Mouse (Mus musculus) left cerebral cortex, adult 2 months (tissue): ENCODE measurements at regions not wholly inside any gene's neighbourhood (a gene's known extent, or its start where the extent isn't known, plus 50 kb on each side); places are given as distances from the start of the nearest gene placed in this dataset.

Source experiments
- DNase-seq, 2 experiments: peaks; one replicate each; pipeline ENCODE4 v3.0.0; 2021 to 2022; ENCODE audit warnings: low spot score in 2 of 2, mixed read lengths in 1 of 2; ENCODE audit errors: extremely low spot score in 1 of 2
- H3K27ac ChIP-seq: fragments of 200-600 bp; 2 replicates; pipeline ENCODE4 v1.8.1; 2022
- H3K4me3 ChIP-seq: fragments of 200-600 bp; 2 replicates; pipeline ENCODE4 v1.8.1; 2022
- CTCF ChIP-seq: fragments of 200-600 bp; IDR thresholded peaks from 2 replicates; pipeline ENCODE4 v1.8.1; 2022; ENCODE audit warnings: antibody characterized with exemption, mild to moderate bottlenecking, moderate library complexity
- intact Hi-C: fragments of 180-260 bp; cut with DNase I; formaldehyde crosslinking; loops from one replicate; pipeline ENCODE4 v1.15.1; 2025

DNA sequence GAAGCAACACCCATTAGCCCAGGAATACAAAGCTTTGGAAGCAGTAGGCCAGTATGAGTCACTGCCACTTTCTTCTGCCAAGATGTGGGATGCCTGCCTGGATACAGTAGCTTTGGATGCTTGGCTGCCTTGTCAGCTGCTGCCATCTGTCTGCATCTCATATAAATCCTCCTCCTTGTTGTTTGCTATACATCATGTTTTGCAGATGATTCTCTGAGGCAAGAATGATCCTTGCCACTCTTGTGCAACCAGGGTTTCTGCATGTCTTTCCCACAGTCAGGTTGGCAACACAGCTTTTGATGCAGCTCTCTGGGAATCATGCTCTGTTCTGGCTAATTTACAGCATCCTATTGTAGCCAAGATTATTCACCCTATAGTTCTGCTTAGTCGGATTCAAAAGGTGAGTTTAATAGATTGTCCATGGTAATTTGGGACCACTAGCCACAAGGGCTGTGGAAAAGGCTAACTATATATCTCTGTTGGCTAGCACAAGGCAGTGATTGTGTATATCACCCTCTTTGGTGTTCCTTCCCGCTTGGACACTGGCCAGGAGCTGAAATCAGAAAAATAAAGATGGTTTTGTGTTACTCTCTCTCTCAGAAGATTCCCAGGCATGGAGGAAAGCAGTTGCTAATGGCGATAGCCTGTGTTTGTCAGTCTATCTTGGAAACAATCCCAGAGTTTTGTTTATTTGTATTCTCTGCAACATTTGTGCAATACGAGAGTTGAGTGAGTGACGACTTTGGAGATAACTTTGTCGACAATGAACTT is 1313.5 kb downstream of the Defb40 start:
- peak; percentile 58 to 62 for DNase-seq
- Histone ChIP-seq H3K4me3 (no peak overlapping the region), H3K27ac (peak overlapping the region; percentile 70)
- TF ChIP-seq CTCF: peak; percentile 45
- intact Hi-C loops: loop anchor here (2.0 kb wide), 2 partner anchors 66 to 90 kb away; no protein-coding TSS in a partner anchor

DNA sequence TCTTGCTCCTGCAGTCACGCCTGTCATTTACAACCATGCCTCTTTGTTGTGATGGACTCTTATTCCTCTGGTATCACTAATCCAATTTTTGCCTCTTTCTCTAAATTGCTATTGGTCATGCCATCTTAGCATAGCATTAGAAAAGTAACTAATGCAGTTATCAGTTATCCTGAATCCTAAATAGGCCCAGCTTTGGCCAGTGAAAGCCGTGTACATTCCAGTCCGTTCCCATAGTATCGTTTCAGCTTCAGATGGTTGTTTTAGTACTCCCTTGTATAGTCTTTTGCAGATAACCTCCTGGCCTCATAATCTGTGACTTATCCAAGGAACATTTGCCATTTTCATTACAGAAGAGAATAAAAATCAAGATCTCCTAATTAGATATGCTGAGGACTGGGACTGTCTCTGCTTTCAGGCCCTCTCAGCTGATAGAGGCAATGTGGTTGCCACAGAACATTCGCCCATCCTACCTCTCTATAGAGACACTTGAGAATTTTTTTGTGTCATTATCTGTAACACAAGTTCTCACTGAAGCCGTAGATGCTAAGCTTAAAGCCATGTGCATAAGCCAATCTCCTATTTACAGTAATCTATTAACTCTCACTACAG is 1318.2 kb downstream of the Defb40 start:
- DNase-seq: no peak
- no peak overlapping the region for H3K27ac ChIP-seq
- no peak for TF ChIP-seq CTCF
- no peak overlapping the region for H3K4me3 ChIP-seq
- intact Hi-C loops: no loop called here

DNA sequence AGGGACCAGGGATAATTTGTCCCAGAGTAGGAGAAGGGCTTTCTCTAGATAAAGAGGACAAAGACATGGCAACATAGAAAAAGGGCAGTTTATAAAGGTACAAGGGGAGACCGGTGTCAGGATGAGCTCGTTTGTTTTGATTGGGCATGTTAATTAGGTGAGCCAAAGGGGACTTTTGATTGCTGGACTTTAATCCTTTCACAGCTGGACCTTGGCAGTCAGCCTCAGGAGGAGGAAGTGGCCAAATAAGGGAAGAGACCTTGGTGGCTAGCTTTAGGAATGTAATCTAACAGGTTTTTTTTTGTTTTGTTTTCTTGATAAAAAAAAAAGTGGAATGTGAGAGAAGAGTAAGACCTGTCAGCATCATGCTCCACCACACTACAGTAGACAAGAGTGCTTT is 1324.3 kb downstream of the Defb40 start:
- DNase-seq: no peak
- intact Hi-C loops: no loop called here
- no peak for TF ChIP-seq CTCF

DNA sequence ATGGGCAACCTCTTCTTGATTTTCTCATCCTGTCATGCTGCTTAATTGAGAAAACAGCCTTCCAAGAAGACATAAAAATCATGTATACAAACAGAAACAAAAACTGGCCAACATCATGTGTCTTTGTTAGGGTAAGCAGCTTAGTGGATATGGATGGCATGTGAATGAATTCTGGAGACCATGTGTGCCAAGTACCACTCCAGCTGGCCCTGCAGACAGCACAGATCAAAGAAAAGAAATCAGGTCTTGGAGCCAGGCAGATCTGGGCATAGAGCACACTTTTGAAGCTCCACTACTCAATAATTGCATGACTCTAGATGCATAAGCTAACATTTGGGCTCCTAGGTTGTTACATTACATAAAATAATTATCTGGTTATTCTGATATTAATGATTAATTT is 1330.5 kb downstream of the Defb40 start:
- TF ChIP-seq CTCF: no peak
- DNase-seq: no peak
- intact Hi-C loops: no loop called here
- H3K4me3 ChIP-seq: no peak overlapping the region
- no peak overlapping the region for H3K27ac ChIP-seq

More for the DNA sequence above, 1324.3 kb downstream of the Defb40 start:
- no peak overlapping the region for H3K27ac ChIP-seq
- H3K4me3 ChIP-seq: no peak overlapping the region

DNA sequence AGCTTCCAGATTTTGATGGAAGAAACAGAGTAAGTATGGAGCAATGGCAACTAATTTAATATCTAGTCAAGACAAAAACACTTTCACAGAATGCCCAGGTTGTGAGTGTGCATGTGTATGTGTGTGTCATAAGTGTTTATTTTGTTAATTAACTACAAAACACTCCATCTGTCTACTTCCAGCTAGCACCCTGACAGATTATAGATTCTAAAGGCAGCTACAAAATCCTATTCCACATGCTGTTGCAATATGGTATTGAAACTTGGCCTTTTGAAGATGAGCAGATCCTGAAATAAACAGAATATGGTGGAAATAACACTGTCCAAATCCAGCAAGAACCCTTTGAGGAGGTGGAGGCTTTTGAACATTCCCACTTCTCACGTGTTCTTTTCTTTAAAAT is 1356.9 kb downstream of the Defb40 start:
- Histone ChIP-seq H3K27ac (no peak overlapping the region), H3K4me3 (no peak overlapping the region)
- no peak for DNase-seq
- intact Hi-C loops: no loop called here
- TF ChIP-seq CTCF: no peak

DNA sequence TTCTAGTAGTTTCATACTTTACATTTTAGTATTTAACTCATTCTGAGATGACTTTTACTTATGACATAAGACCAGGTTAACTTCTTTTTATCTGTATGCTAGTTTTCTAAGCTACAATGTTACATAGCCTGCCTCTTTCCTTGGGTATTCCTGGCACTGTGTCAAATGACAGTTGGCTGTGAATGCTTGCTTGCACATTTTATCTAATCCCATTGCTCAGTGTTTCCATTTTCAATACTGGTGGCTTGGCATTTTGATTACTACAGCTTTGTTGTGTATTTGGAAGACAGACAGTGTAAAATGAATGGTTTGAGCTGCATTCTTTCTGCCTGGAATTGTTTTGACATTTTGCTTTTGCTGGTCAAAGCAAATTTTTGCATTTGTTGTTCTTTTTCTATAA is 1359.2 kb downstream of the Defb40 start:
- H3K27ac ChIP-seq: no peak overlapping the region
- no peak overlapping the region for H3K4me3 ChIP-seq
- intact Hi-C loops: no loop called here
- TF ChIP-seq CTCF: no peak
- DNase-seq: no peak

DNA sequence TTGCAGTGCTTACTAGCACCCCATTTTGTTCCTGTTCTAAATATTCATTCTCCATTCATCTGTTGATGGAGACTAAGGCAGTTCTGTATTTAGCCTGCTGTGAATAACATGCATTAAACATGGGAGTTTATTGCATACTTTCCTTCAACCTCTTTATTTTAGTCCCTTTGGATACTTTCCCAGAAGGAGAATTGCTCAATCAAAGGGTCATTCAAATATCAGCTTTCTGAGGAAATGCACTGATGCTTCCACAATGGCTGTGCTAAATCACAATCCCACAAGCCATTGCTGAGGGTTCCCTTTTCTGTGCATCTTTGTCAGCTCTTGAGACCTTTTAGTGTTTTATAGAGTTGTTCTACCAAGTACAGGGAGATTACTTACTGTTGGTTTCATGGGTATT is 1359.9 kb downstream of the Defb40 start:
- no peak for DNase-seq
- intact Hi-C loops: no loop called here
- Histone ChIP-seq H3K4me3 (no peak overlapping the region), H3K27ac (no peak overlapping the region)
- no peak for TF ChIP-seq CTCF

DNA sequence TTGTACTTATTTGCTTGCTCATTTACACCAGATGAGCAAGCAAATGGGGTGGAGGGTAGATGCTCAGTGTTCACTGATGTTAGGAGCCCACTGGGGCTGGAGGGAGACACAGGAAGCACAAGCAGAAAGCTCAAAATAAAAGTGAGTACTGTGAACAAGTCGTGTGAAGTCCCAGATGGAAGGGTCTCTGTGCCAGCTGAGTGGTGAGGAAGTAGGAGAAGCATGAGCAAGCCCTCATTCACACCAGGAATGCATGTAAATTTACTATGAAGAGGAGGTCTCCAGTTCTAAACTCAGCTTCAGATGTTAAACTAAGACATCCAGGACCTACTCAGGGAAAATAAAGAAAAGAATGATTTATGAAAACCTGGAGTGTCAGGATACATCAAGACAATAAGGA is 1375.2 kb downstream of the Defb40 start:
- Histone ChIP-seq H3K4me3 (no peak overlapping the region), H3K27ac (no peak overlapping the region)
- TF ChIP-seq CTCF: no peak
- intact Hi-C loops: no loop called here
- DNase-seq: peak in 1 of 2 experiments; percentile 14

DNA sequence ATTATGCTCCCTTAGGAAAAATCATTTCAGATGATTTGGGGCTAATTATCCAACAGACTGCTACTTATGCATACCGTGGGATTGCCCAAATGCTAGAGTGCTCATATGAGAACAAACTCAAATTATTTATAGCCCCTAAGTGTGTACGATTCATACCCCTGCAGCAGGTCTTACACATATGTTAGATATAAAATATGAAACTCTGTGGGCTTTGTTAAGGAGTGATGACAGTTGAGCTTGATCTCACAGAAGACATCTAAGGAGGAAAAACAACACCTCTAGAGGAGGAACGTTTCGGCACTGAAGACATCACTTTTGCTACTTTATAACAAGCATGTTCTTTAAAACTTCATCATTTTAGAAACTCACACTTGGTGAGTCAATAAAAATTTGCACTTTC is 1379.3 kb downstream of the Defb40 start:
- no peak overlapping the region for H3K4me3 ChIP-seq
- intact Hi-C loops: loop anchor here (2.0 kb wide), 1 partner anchor 66 kb away; no protein-coding TSS in a partner anchor
- H3K27ac ChIP-seq: peak overlapping the region; percentile 56
- no peak for DNase-seq
- TF ChIP-seq CTCF: no peak

DNA sequence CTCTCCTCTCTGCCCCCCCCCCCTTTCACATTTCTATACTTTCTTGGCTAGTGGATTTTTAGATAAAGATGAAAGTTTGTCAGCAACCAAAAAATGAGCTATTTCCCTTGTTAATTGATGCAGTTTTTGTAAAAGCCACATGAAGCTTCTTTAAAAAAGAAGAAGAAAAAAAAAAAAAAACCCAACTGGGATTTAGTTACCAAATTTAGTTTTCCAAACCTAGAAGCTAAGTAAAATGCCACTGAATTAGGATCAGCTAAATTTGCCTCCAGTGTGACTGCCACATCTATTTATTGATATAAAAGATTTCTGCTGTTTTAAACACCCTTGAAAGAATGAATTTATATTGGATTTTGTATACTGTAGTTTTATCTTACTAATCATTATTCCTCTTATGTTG is 1381.5 kb downstream of the Defb40 start:
- no peak for DNase-seq
- Histone ChIP-seq H3K27ac (no peak overlapping the region; the same call in 1 of the 2 replicates), H3K4me3 (no peak overlapping the region)
- no peak for TF ChIP-seq CTCF
- intact Hi-C loops: no loop called here

DNA sequence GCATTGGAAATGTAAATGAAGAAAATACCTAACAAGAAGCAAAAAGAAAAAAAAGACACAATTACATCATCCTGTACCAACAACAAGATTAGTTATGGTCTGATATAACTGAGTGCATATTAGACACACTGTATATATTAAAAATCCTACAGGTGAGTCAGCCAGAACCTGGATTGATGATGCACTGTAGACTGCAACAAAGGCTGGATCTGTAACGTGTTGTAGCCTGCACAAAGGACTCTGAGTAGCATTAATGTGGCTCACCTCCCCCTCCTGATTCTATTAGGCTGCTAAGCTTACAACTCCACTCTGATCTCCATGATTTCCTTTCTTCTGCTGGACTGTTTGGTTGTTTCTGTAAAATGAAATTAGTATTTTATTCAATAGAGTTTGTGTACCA is 1383.4 kb downstream of the Defb40 start:
- intact Hi-C loops: no loop called here
- no peak for TF ChIP-seq CTCF
- Histone ChIP-seq H3K4me3 (no peak overlapping the region), H3K27ac (no peak overlapping the region)
- DNase-seq: no peak

DNA sequence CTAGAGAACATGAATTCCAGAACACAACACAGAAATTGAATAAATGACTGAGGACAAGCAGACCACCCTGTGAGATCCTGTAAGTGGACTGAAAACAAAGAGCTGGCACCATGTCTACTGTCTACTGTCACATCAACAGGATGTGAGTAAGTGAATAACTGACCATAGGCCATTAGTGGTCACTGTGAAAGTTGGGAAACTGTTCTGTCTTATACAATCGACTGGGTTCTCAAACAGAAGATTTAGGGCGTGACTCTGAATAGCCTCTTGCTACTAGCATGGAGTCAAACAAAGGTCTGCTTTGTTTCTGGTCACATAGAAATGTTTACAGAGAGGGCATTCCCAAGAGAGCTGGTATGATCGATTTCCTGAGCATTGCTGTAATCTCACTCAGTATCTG is 1387.9 kb downstream of the Defb40 start:
- Histone ChIP-seq H3K27ac (no peak overlapping the region), H3K4me3 (no peak overlapping the region)
- no peak for DNase-seq
- intact Hi-C loops: no loop called here
- no peak for TF ChIP-seq CTCF

DNA sequence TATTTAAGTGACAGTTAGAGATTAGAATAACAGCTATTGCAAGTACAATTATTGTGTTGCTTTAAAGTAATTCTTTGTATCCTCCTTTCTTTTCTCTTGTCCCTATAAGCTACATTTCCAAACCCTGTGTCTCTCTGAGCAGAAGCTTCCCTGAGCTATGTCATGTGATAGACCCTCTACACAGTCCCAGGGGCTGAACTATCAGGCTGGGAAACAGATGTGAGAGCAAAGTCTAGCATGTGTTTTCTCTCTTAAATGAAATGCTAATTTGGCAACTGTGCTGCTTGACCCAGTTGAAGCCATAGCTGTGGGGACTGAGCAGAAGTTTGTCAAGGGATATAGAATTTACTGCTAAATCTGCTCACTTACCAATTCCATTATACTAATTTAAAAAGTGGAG is 1389.9 kb downstream of the Defb40 start:
- intact Hi-C loops: no loop called here
- no peak for TF ChIP-seq CTCF
- H3K4me3 ChIP-seq: no peak overlapping the region
- H3K27ac ChIP-seq: no peak overlapping the region
- DNase-seq: no peak
